Mouse (Mus musculus) MEL (cell line): ENCODE measurements around the gene Egfl7. TPM values are rescaled to one million over a fixed set of nuclear protein-coding genes. Genes with fewer than 3 reads are reported as not detected.
A peak's percentile ranks its signal among the peaks of the same experiment; 100 is the strongest.

Experiments
- DNase-seq: peaks from one replicate; pipeline ENCODE4 v3.0.0; 2011; ENCODE audit warnings: low read depth, low spot score
- H3K27ac ChIP-seq: 2 replicates; pipeline ENCODE4 v1.5.1; 2012; ENCODE audit warnings: low read depth, mild to moderate bottlenecking, control low read depth, low read length, moderate library complexity; ENCODE audit not compliant: control insufficient read depth
- H3K27me3 ChIP-seq, 2 experiments: fragments of 150-350 bp in 1 of 2; sonication (generic) in 1 of 2; 2 replicates each; pipeline ENCODE4 v1.6.1; 2012; ENCODE audit warnings: low read length in 2 of 2, mild to moderate bottlenecking in 2 of 2, improper control_type of control experiment in 1 of 2, moderate library complexity in 1 of 2; ENCODE audit not compliant: insufficient read depth in 2 of 2, control insufficient read depth in 1 of 2
- H3K36me3 ChIP-seq, 2 experiments: 2 replicates each; pipeline ENCODE4 v1.6.1; 2012 to 2014; ENCODE audit warnings: low read length in 2 of 2, improper control_type of control experiment in 1 of 2, inconsistent platforms in 1 of 2, mild to moderate bottlenecking in 1 of 2; ENCODE audit not compliant: insufficient read depth in 2 of 2, control insufficient read depth in 1 of 2
- H3K4me1 ChIP-seq, 2 experiments: fragments of 150-350 bp in 1 of 2; sonication (generic) in 1 of 2; 2 replicates each; pipeline ENCODE4 v1.6.1; 2012; ENCODE audit warnings: low read length in 2 of 2, improper control_type of control experiment in 1 of 2, mild to moderate bottlenecking in 1 of 2; ENCODE audit not compliant: insufficient read depth in 2 of 2, control insufficient read depth in 1 of 2
- H3K4me3 ChIP-seq, 2 experiments: fragments of 150-350 bp in 1 of 2; sonication (generic) in 1 of 2; 2 replicates each; pipeline ENCODE4 v1.5.1; 2012; ENCODE audit warnings: low read depth in 2 of 2, low read length in 2 of 2, mild to moderate bottlenecking in 2 of 2, moderate library complexity in 2 of 2, control low read depth in 1 of 2, improper control_type of control experiment in 1 of 2; ENCODE audit not compliant: control insufficient read depth in 1 of 2, insufficient read depth in 1 of 2
- H3K79me2 ChIP-seq: 2 replicates; pipeline ENCODE4 v1.6.1; 2012; ENCODE audit warnings: mild to moderate bottlenecking, low read length, moderate library complexity; ENCODE audit not compliant: control insufficient read depth, poor library complexity, insufficient read depth
- H3K9ac ChIP-seq: 2 replicates; pipeline ENCODE4 v1.6.1; 2012; ENCODE audit warnings: low read depth, mild to moderate bottlenecking, control low read depth, low read length, moderate library complexity; ENCODE audit not compliant: control insufficient read depth, poor library complexity, severe bottlenecking
- H3K9me3 ChIP-seq: fragments of 150-350 bp; sonication (generic); replicated peaks from 2 replicates; pipeline ENCODE4 v1.6.1; 2012; ENCODE audit warnings: mild to moderate bottlenecking, low read length, improper control_type of control experiment, moderate library complexity; ENCODE audit not compliant: insufficient read depth
- BHLHE40 ChIP-seq: IDR thresholded peaks from 2 replicates; pipeline ENCODE4 v1.6.1; 2012; ENCODE audit warnings: low read depth, mild to moderate bottlenecking, inconsistent platforms, low read length, improper control_type of control experiment, borderline replicate concordance
- CHD1 ChIP-seq: IDR thresholded peaks from 2 replicates; pipeline ENCODE4 v1.6.1; 2012; ENCODE audit warnings: low read depth, mild to moderate bottlenecking, inconsistent platforms, low read length, improper control_type of control experiment
- CHD2 ChIP-seq: IDR thresholded peaks from 2 replicates; pipeline ENCODE4 v1.6.1; 2011; ENCODE audit warnings: low read length, improper control_type of control experiment
- CTCF ChIP-seq, 3 experiments: IDR thresholded peaks in 2 of 3; conservative IDR thresholded peaks in 1 of 3; 2 replicates each; pipeline ENCODE4 v1.5.1; 2011 to 2012; ENCODE audit warnings: low read length in 3 of 3, low read depth in 2 of 3, mild to moderate bottlenecking in 2 of 3, improper control_type of control experiment in 1 of 3, inconsistent platforms in 1 of 3, mixed read lengths in 1 of 3, moderate library complexity in 1 of 3; ENCODE audit not compliant: control insufficient read depth in 1 of 3, insufficient read depth in 1 of 3, poor library complexity in 1 of 3, severe bottlenecking in 1 of 3
- E2F4 ChIP-seq: IDR thresholded peaks from 2 replicates; pipeline ENCODE4 v1.6.1; 2011; ENCODE audit warnings: low read depth, low read length, improper control_type of control experiment, borderline replicate concordance
- EP300 ChIP-seq, 2 experiments: IDR thresholded peaks; 2 replicates each; pipeline ENCODE4 v1.6.1; 2011; ENCODE audit warnings: improper control_type of control experiment in 2 of 2, low read length in 2 of 2, low read depth in 1 of 2, mild to moderate bottlenecking in 1 of 2
- ETS1 ChIP-seq: IDR thresholded peaks from 2 replicates; pipeline ENCODE4 v1.6.1; 2012; ENCODE audit warnings: low read depth, mild to moderate bottlenecking, inconsistent platforms, low read length, improper control_type of control experiment, moderate library complexity
- GABPA ChIP-seq: IDR thresholded peaks from 2 replicates; pipeline ENCODE4 v1.6.1; 2012; ENCODE audit warnings: low read depth, mild to moderate bottlenecking, inconsistent platforms, low read length, improper control_type of control experiment, moderate library complexity
- GATA1 ChIP-seq: IDR thresholded peaks from 2 replicates; pipeline ENCODE4 v1.6.1; 2011; ENCODE audit warnings: low read depth, low read length, improper control_type of control experiment
- HCFC1 ChIP-seq: IDR thresholded peaks from 2 replicates; pipeline ENCODE4 v1.6.1; 2012; ENCODE audit warnings: low read depth, mild to moderate bottlenecking, inconsistent platforms, low read length, improper control_type of control experiment, moderate library complexity
- JUND ChIP-seq: IDR thresholded peaks from 2 replicates; pipeline ENCODE4 v1.6.1; 2011; ENCODE audit warnings: low read depth, mild to moderate bottlenecking, improper control_type of control experiment, low read length
- MAZ ChIP-seq: IDR thresholded peaks from 2 replicates; pipeline ENCODE4 v1.6.1; 2012; ENCODE audit warnings: low read depth, mild to moderate bottlenecking, inconsistent platforms, low read length, improper control_type of control experiment
- MEF2A ChIP-seq: IDR thresholded peaks from 2 replicates; pipeline ENCODE4 v1.6.1; 2014; ENCODE audit warnings: low read depth, mild to moderate bottlenecking, inconsistent platforms, low read length, improper control_type of control experiment; ENCODE audit not compliant: poor library complexity, insufficient replicate concordance, severe bottlenecking; ENCODE audit errors: extremely low read depth
- MXI1 ChIP-seq: IDR thresholded peaks from 2 replicates; pipeline ENCODE4 v1.6.1; 2011; ENCODE audit warnings: mild to moderate bottlenecking, low read depth, low read length, improper control_type of control experiment
- MYC ChIP-seq: IDR thresholded peaks from 2 replicates; pipeline ENCODE4 v1.6.1; 2011; ENCODE audit warnings: low read depth, mild to moderate bottlenecking, low read length, improper control_type of control experiment, moderate library complexity
- POLR2A ChIP-seq, 2 experiments: IDR thresholded peaks; 2 replicates each; pipeline ENCODE4 v1.6.1; 2011 to 2012; ENCODE audit warnings: low read length in 2 of 2, mild to moderate bottlenecking in 2 of 2, control low read depth in 1 of 2, improper control_type of control experiment in 1 of 2, low read depth in 1 of 2, moderate library complexity in 1 of 2; ENCODE audit not compliant: control insufficient read depth in 1 of 2, insufficient read depth in 1 of 2, poor library complexity in 1 of 2
- POLR2AphosphoS2 ChIP-seq: IDR thresholded peaks from 2 replicates; pipeline ENCODE4 v1.6.1; 2011; ENCODE audit warnings: low read length, improper control_type of control experiment
- POLR2AphosphoS5 ChIP-seq: IDR thresholded peaks from 2 replicates; pipeline ENCODE4 v1.6.1; 2012; ENCODE audit warnings: low read depth, borderline replicate concordance, mild to moderate bottlenecking, inconsistent platforms, low read length, moderate library complexity, mixed read lengths
- RAD21 ChIP-seq: IDR thresholded peaks from 2 replicates; pipeline ENCODE4 v1.6.1; 2011; ENCODE audit warnings: mild to moderate bottlenecking, low read depth, low read length, improper control_type of control experiment
- RCOR1 ChIP-seq: IDR thresholded peaks from 2 replicates; pipeline ENCODE4 v1.6.1; 2012; ENCODE audit warnings: low read depth, mild to moderate bottlenecking, inconsistent platforms, low read length, improper control_type of control experiment
- SIN3A ChIP-seq: IDR thresholded peaks from 2 replicates; pipeline ENCODE4 v1.6.1; 2012; ENCODE audit warnings: low read length, improper control_type of control experiment, inconsistent platforms
- SMC3 ChIP-seq: IDR thresholded peaks from 2 replicates; pipeline ENCODE4 v1.6.1; 2011; ENCODE audit warnings: low read depth, low read length, improper control_type of control experiment
- TBP ChIP-seq: IDR thresholded peaks from 2 replicates; pipeline ENCODE4 v1.8.0; 2011; ENCODE audit warnings: low read depth, low read length, improper control_type of control experiment
- TCF12 ChIP-seq: IDR thresholded peaks from 2 replicates; pipeline ENCODE4 v1.6.1; 2014; ENCODE audit warnings: low read depth, mild to moderate bottlenecking, inconsistent platforms, low read length, improper control_type of control experiment, moderate library complexity
- UBTF ChIP-seq: IDR thresholded peaks from 2 replicates; pipeline ENCODE4 v1.6.1; 2012; ENCODE audit warnings: low read depth, mild to moderate bottlenecking, inconsistent platforms, low read length, improper control_type of control experiment, moderate library complexity, borderline replicate concordance; ENCODE audit not compliant: insufficient read depth
- USF1 ChIP-seq: IDR thresholded peaks from 2 replicates; pipeline ENCODE4 v1.6.1; 2014; ENCODE audit warnings: low read depth, mild to moderate bottlenecking, inconsistent platforms, low read length, improper control_type of control experiment, moderate library complexity
- ZC3H11A ChIP-seq: IDR thresholded peaks from 2 replicates; pipeline ENCODE4 v1.6.1; 2012; ENCODE audit warnings: low read depth, mild to moderate bottlenecking, inconsistent platforms, low read length, improper control_type of control experiment
- ZKSCAN1 ChIP-seq: IDR thresholded peaks from 2 replicates; pipeline ENCODE4 v1.6.1; 2012; ENCODE audit warnings: low read depth, mild to moderate bottlenecking, inconsistent platforms, low read length, improper control_type of control experiment, moderate library complexity
- ZMIZ1 ChIP-seq: IDR thresholded peaks from 2 replicates; pipeline ENCODE4 v1.6.1; 2012; ENCODE audit warnings: low read depth, mild to moderate bottlenecking, inconsistent platforms, low read length, improper control_type of control experiment, moderate library complexity
- polyA plus RNA-seq, 2 experiments: library from polyadenylated mRNA; stranded (reverse) in 1 of 2; unstranded in 1 of 2; fragments of >175 nt in 1 of 2; fragments of >200 nt in 1 of 2; gene quantifications; 2 replicates each; pipeline versions ENCODE4 v1.2.1 to v1.2.4; 2012; ENCODE audit warnings: low replicate concordance in 2 of 2, low read depth in 1 of 2; ENCODE audit not compliant: insufficient read length in 2 of 2, insufficient read depth in 1 of 2, missing spikeins in 1 of 2
- total RNA-seq: library from RNA; depleted of rRNA; stranded (reverse); fragments of 300-350 nt; gene quantifications from 2 replicates; pipeline ENCODE4 v1.2.3, GENCODE M21; 2012

Gene Egfl7
- total and polyA plus RNA-seq, 3 experiments, result 73.9 to 125 TPM; not detected in 1

DNA sequence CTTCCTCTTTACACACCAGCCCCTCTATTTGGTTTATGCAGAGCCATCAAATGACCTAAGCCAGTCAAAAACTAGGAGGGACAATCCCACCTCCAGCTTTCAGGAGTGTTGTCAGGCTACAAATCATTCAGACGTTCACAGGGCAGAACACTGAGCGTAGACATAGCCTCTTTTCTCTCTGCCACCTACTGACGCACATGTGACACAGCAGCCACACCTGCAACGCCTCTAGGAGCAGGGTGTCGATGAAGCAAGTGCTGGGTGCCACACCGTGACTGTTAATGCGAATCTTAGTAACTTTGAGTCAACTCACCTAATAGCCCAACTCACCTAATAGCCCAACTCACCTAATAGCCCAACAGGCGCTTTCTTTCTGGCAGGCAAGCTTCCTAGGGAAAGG lies 59.3 kb downstream of the Egfl7 start (continued):
- TF ChIP-seq CHD1 (peak; percentile 90; the same call in 1 of the 2 replicates), SIN3A (peak; percentile 47; the same call in 1 of the 2 replicates), BHLHE40 (no peak), MEF2A (no peak), MXI1 (peak; percentile 86), MYC (no peak; the same call in 1 of the 2 replicates), CTCF (IDR thresholded peaks at IDR 0.05 in 2 of 3, conservative IDR thresholded peaks at IDR 0.05 in 1 of 3; ENCODE audit: control insufficient read depth in 1 of 3, insufficient read depth in 1 of 3, low read depth in 2 of 3, low read length in 3 of 3, poor library complexity in 1 of 3, severe bottlenecking in 1 of 3) (peak; percentile 32 to 36 (median 32); a peak in 5 of 6 replicates), POLR2A (IDR thresholded peaks at IDR 0.05; ENCODE audit: control insufficient read depth in 1 of 2, insufficient read depth in 1 of 2, low read depth in 1 of 2, low read length in 2 of 2, poor library complexity in 1 of 2) (peak in 1 of 2 experiments; percentile 21; a peak in 1 of 4 replicates), USF1 (peak; percentile 66), POLR2AphosphoS2 (peak; percentile 43; the same call in 1 of the 2 replicates)

DNA sequence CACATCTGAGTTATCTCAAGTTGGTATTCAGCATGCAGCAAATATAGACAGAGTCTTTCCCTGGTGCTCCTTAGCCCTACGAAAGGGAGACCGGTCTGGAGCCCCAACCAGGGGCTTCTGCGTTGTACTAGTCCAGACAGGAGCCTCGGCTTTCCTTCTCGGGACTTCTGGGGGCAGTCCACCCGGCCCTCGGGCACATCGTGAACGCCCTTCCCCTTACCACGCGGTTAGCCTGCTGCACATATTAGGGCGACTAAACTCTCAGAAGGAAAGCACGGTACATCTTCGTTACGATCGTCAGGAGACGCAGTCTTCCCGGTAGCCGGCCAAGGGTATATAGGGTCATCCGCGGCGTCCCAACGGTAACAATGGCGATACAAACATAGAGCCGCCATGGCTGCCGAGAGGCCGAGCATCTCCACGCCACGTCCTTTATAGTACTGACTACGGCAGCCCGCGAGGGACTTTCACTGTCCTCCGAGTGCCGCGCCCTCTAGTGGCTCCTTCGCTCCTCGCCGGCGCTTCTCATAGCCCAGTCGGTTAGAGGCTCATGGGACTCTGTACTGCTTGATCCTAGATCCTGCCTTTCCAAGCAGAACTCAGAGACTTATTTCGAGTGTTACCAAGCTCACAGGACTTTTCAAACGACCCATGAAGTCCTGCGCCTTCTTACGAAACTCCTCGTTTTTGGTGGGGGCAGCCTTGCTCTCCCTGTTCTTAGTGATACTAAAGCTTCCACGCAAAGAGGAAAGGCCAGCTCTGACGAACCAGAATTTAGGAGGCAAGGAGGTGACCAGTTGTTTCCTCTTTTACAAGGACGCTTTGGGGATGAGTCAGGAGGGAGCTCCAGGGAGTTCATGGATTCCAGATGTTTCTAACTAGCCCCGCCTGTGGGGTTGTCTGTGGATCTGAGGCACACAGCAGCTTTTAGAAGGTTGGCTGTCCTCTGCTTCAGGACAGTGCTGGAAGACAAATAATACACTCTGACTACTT lies 60.3 kb downstream of the Egfl7 start:
- Histone ChIP-seq H3K9me3 (no peaks in the 10 kb centered on the region), H3K27me3 (no peaks in the 10 kb centered on the region), H3K4me1 (peaks cover 0 to 27% of the 10 kb centered on the region in 2 experiments; a peak in 2 of 4 replicates), H3K79me2 (peaks cover 25% of the 10 kb centered on the region), H3K36me3 (peaks cover 14 to 17% of the 10 kb centered on the region in 2 experiments), H3K4me3 (peak overlapping the region; percentile 82 to 98), H3K9ac (peak overlapping the region; percentile 98), H3K27ac (peak overlapping the region; percentile 90)
- peak; percentile 96 for DNase-seq
- TF ChIP-seq ZC3H11A, result no peak
- no peak for TF ChIP-seq SMC3
- peak; percentile 55; the same call in 1 of the 2 replicates for TF ChIP-seq ETS1
- peak; percentile 98 for TF ChIP-seq TBP
- no peak; the same call in 1 of the 2 replicates for TF ChIP-seq MAZ
- peak; percentile 5; the same call in 1 of the 2 replicates for TF ChIP-seq RCOR1
- no peak for TF ChIP-seq ZKSCAN1
- peak; percentile 91; the same call in 1 of the 2 replicates for TF ChIP-seq POLR2AphosphoS5
- 0 out of 4 replicates have a peak, but pooled peaks of 1 of the 2 experiments have one; percentile 9 for TF ChIP-seq EP300 (IDR thresholded peaks at IDR 0.05; ENCODE audit: low read depth in 1 of 2, low read length in 2 of 2)
- no peak for TF ChIP-seq UBTF
- TF ChIP-seq MEF2A, result no peak
- peak; percentile 93 for TF ChIP-seq MYC
- peak; percentile 84 for TF ChIP-seq MXI1
- peak; percentile 78 for TF ChIP-seq TCF12
- TF ChIP-seq HCFC1, result peak; percentile 92
- TF ChIP-seq CTCF (IDR thresholded peaks at IDR 0.05 in 2 of 3, conservative IDR thresholded peaks at IDR 0.05 in 1 of 3; ENCODE audit: control insufficient read depth in 1 of 3, insufficient read depth in 1 of 3, low read depth in 2 of 3, low read length in 3 of 3, poor library complexity in 1 of 3, severe bottlenecking in 1 of 3), result peak; percentile 77 to 97 (median 97)
- TF ChIP-seq SIN3A, result peak; percentile 91
- TF ChIP-seq E2F4, result no peak
- no peak for TF ChIP-seq CHD2
- peak; percentile 95 for TF ChIP-seq ZMIZ1
- TF ChIP-seq GABPA, result no peak
- no peak for TF ChIP-seq RAD21
- TF ChIP-seq JUND, result no peak
- TF ChIP-seq BHLHE40, result no peak
- TF ChIP-seq POLR2A (IDR thresholded peaks at IDR 0.05; ENCODE audit: control insufficient read depth in 1 of 2, insufficient read depth in 1 of 2, low read depth in 1 of 2, low read length in 2 of 2, poor library complexity in 1 of 2), result peak; percentile 92 to 97
- TF ChIP-seq GATA1, result no peak
